Mouse (Mus musculus) spleen, adult 18-20 months (tissue): ENCODE results near the gene H2-T22.
"Not testable (repeated sequence)": the region's sequence is repeated elsewhere in the genome, so short reads cannot be mapped to it uniquely, and the experiment has no call there.

Experiments
- DNase-seq, 2 experiments: peaks; one replicate each; pipeline ENCODE4 v3.0.0; 2022; ENCODE audit warnings: mixed read lengths in 2 of 2

Gene H2-T22

DNA sequence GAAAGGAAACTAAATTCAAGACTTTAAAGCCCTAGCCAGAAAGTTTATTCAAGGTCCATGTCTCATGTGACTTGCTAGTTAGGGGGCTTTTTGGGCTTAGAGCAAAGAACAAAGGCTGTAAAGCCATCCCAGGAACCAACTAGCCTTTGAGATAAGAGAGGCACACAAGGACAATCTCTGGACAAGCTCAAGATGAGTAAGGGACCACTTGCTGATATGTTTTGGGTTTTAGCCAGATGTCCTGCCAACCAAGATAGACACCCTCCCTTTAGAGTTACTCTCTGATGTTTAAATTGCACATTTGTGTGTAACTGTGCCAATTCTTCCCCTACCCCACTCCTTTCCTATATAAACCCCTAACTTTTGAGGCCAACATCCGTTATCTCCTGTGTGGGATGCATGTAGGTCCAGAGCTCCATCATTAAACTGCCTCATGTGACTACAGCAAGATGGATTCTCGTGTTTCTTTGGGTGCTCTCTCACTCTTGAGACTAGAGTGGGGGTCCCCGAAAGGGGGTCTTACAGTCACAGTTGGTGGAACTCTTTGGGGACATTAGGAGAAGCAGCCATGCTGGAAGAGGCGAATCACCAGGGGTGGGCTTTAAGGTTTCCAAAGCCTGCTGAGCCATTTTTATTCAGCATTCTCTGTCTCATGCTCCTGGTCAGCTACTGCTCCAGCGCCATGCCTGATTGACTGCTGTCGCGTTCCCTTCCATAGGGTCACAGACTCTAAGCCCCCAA, 13.5 kb downstream of the H2-T22 start:
- DNase-seq, result no peak

DNA sequence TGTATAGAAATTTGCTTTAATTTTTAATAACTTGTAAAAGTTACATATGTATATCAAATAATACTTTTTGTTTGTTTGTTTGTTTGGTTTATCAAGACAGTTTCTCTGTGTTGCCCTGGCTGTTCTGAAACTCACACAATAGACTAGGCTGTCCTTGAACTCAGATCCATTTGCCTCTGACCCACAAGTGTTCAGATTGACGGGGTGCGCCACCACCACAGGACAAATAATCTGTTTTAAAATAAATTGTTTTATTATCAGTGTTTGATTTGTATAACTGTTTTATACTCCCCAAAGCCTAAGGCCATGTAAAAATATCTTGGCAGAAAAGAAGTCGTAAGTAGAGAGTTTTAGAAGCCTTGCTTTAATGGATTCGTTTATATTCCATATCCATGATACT, 14.9 kb downstream of the H2-T22 start:
- DNase-seq, result no peak

DNA sequence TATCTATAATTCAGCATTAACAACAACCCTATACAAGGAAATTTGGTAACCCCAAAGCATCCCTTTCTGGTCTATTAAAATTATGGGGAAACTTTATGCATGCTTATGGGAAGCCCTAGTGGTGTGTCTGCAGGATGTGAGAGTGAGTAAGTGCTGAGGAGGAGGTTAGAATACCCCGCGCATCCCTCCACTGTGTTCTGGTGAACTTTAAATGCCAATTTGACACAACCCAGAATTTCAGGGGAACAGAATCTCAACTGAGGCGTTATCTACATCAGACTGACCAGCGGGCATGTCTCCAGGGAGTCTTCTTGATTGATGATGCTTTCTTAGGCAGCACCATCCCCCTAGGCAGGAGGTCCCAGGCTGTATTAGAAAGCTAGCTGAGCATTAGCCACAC, 16.6 kb downstream of the H2-T22 start:
- DNase-seq, result no peak

DNA sequence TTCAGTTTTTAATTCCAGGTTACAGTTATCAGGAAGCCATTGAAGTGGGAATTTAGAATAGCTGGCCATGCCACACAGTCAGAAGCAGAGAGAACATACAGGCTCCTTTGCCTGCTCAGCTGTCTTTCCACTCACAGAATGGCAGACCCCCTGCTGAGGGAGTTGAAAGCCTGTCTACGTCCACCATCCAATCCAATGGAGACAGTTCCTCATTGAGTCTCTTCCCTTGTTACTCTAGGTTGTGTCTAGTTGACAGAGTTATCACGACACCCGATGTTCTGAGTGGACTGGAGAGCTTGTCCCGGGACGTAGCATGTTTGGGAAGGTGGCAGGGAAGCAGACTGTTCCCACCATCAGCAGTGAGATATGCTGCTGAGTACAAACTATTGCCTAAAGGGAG, 17.4 kb downstream of the H2-T22 start:
- DNase-seq, result no peak

DNA sequence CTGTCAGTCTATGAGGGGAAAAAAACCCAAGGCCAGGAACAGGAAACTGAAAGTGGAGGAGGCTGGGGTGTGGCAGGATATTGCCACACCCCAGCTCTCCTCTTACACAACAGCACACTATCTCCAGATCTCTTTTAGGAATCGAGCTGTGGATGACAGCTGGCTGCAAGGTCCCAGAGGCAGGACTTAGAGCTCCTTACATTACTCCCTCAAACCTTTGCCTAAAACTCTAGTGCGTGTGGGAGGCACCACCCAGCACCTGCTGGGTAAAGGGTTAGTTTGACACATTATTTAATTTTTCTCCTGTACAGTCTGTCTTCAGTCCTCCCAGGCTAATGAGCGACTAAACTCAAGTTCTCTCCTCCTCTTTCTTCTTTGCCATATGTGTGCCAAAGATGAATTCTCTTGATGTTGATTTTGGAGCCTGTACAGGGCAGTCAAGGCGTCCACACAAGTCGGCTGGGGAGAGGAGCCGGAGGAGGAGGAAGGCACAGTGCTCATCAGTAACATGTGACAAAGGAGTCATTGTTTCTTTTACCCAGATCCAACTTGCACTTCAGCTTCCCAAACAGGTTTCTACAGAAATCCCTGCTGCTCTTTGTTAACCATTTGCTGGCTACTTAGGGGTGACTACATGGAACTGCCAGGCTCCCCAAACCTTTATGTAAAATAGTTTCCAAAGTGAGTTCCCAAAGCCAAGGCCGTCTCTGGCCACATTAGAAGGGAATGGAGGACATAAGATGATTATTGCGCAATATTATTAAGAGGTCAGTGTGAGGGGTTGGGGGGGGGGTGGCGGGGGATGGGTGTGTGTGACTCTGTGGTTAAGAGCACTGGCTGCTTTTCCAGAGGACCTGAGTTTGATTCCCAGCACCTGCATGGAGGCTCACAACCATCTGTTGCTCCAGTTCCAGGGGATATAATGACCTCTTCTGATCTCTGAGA, 18.6 kb downstream of the H2-T22 start:
- DNase-seq, result no peak

DNA sequence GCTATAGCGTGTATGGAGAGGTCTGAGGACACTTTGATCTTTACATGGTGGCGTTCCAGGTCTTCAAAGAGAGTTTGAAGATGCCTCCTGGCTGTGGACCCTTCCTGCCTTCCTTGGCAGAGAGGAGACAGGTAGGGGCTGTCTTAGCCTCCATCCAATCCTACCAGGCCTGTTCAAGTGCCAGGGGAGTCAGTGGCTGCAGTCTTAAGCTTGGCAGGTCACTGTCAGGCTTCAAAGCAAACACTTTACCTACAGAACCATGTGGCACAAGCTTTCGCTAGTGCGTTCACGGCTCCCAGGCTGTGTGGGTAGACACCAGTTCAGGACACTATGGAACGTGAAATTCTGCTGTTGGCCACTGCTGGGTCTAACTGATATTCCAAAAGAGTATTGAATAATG, 19.6 kb downstream of the H2-T22 start:
- no peak for DNase-seq

DNA sequence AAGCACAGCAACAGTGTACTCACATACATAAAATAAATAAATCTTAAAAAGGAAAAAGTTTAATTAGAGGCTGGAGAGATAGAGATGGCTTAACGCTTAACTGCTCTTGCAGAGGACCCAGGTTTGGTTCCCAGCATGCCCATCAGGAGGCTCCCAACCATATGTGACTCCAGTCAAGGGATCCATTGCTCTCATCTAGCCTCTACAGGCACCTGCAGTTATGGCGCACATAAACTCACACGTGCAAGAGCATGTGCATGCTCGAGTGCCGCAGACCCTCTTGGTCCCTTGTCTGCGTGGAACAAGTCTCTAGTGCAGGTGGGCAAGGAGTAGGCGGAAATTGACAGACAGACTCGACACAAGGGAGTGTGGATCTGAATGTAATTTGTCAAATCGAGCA, 20.4 kb downstream of the H2-T22 start:
- DNase-seq, result no peak

DNA sequence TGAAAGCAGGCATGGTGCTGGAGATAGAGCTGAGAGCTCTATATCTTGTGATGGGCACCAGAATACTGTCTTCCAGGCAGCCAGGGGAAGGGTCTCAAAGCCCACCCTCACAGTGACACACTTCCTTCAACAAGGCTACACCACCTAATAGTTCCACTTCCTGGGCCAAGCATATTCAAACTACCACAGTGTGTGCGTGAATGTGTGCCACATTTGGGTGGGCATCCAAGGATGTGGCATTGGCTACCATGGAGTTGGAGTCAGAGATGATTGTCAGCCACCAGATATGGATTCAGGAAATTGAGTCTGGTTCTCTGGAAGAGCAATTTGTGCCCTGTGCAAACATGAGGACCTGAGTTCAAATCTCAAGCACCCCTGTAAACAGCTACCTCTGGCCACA, 21.2 kb downstream of the H2-T22 start:
- no peak for DNase-seq

DNA sequence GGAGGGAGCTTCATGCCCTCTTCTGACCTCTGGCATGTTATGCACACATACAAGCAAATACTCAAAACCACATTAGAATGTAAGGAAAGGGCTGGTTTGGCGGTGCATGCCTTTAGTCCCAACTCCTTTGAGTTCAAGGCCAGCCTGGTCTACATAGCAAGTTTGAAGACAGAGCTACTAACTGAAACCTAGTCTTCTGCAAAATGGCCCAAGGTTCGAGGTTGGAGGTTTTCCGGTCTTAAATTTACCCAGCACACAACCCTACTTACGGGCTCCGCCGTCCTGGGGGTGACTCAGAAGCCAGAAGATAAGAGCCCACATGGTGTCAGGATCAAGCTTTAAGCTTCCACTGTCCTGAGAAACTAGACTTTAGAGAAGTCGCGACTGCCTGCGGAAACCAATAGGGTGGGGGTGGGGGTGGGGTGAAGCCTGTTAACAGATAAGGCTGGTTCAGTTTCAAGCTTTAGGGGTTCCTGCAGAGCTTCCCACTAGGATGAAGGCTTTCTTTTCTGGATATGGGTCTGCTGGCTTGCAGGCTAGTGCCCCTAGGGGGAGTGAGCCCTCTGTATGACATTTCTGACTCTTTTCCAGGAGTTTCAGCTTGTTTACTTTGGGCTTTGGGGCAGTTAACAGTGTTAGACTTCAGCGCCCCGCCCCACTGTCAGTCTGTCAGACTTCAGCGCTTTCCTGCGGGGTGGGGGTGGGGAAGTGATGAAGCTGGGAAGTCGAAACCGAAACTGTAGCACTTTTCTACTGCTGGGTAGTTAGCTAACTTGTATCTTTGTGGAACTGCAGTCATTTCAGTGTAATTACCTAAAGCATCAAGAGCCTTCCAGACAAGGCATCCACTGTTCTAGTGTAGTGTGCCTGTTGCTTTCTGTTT, 22.1 kb downstream of the H2-T22 start, which contains the start of gene H2-T24:
H2-T24 (minus strand) TSS at position 370 of the 883 bp plus-strand sequence.
- DNase-seq, result peak; percentile 76 to 80

DNA sequence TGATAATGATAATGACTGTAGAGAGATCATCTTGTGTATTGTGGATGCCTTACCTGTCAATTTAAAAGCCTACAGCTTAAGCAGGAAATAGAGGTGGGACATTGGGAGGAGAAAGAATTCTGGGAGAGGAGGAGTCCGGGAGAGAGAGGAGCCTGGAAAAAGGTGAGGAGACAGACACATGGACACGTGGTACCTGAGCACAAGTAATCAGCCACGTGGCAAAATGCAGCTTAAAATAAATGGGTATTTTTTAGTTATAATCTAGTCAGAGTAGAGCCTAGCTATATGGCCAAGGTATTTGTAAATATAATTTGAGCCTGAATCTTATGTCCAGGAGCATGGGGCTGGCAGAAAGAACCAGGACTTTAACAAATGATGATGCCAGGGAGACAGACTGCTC, 23.0 kb downstream of the H2-T22 start:
- DNase-seq, result no peak

DNA sequence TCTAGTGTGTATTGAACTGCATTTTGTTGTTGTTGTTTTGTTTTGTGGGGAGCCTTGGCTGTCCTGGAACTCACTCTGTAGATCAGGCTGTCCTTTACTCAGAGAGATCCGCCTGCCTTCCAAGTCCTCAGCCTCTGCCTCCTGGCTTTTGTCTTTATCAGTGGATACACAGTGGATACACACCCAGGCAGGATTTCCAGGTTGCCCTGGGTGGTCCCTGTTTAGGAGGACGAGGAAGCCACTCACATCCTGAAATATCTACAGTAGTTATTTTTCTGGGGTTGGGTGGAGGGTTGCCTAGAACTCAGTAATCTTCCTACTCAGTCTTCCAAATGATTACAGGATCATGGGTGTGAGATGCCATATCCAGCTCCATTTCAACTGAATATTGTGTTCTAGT, 23.6 kb downstream of the H2-T22 start:
- no peak for DNase-seq

DNA sequence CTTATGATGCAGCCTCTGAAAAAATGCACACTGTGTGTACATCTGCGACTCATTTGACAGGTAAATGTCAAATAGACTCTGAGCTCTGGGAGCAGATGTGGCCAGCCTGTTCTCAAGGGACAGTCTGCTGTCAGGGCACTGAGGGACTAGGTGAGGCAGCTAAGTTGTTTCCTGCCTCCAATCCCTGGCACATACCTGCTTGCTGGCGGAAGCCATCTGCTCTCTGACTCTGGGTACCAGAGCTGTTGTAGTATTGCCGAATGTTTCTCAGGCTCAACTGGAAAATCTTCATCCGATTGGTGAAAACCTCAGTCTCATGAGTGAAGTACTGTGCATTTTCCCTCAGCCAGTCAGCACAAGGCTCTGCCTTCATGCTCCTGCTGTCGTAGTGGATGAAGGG, 25.5 kb downstream of the H2-T22 start:
- DNase-seq, result no peak

DNA sequence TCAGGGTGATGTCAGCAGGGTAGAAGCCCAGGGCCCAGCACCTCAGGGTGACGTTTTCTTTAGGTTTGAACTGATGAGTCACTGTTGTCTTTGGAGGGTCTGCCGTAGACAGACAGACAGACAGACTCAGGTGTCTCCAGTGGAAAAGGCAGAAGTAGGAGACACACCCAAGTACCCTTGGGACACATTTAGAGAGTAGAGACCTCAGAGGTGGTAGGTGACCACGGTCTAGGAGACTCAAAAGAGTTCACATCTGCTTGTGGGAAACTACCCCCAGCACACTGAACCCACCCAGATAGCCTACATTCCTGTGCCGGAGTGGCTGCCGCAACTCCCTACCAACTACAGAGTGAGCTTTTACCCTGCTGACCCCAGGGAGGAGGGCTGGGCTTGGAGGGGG, 27.6 kb downstream of the H2-T22 start:
- DNase-seq, result no peak

DNA sequence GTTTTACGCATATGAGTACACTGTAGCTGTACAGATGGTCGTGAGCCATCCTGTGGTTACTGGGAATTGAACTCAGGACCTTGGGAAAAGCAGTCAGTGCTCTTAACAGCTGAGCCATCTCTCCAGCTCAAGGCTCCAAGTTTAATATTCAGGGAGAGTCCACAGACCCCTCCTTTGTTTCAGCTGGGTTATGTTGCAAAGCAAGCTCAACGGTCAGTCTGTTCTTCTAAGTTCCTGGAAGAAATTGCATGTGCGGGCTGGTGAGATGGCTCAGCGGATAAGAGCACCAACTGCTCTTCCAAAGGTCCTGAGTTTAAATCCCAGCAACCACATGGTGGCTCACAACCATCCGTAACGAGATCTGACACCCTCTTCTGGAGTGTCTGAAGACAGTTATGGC, 38.1 kb downstream of the H2-T22 start:
- DNase-seq, result not testable (repeated sequence)

DNA sequence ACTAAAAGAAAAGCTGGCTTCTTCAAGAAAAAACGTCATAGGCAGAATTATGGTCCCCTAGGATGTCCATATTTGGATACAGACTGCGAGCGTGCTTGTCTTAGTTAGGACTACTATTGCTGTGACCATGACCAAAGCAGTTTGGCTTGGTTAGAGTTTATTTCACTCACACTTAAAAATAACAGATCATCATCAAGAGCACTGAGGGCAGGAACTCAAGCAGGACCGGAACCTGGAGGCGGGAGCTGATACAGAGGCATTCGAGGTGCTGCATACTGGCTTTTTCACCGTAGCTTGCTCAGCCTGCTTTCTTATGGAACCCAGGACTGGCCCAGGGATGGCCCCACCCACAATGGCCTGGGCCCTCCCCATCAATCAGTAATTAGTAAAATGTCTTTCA, 39.2 kb downstream of the H2-T22 start:
- no peak for DNase-seq

DNA sequence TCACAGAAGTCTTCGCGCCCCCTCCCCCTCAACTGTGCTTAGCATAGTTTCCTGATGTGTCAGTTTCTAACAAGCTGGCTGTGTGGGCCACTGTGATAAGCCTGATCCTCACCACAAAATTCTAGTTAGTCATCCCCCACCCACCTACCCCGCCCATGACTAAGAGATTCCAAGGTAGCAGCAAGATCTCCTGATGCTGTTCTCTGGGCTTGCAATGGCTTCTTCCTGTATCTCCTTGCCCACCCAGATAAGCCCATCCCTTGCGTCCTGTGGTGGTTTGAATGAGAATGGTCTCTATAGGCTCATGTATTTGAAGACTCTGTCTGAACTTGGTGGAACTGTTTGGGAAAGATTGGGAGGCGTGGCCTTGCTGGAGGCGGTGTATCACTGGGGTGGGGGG, 40.6 kb downstream of the H2-T22 start:
- no peak for DNase-seq

DNA sequence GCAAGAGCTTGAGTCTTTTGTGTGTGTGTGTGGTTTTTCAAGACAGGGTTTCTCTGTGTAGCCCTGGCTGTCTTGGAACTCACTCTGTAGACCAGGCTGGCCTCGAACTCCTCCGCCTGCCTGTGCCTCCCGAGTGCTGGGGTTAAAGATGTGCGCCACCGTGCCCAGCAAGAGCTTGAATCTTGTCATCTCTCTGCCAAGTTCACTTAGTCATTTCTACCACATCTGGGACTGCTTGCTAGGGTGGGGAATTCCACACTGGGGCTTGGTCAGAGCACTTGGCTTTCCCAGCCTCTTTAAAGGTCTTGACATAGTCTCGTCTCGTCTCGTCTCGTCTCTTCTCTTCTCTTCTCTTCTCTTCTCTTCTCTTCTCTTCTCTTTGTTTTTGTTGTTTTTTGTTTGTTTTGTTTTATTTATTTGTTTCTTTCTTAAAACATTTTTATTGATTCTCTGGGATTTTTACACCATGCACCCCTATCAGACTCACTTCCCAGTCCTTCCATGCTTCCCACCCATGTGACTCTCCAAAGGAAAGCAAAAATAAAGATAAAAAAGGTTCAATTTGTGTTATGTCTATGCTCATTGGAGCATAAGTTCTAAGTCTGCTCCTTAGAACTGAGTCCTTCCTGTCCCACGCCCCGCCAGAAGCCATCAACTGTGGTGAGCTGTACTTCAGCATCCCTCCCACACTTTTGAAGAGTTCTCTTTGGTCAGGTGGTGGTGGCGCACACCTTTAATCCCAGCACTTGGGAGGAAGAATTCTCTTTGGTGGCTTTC, 41.2 kb downstream of the H2-T22 start:
- peak; percentile 36 to 41 for DNase-seq

DNA sequence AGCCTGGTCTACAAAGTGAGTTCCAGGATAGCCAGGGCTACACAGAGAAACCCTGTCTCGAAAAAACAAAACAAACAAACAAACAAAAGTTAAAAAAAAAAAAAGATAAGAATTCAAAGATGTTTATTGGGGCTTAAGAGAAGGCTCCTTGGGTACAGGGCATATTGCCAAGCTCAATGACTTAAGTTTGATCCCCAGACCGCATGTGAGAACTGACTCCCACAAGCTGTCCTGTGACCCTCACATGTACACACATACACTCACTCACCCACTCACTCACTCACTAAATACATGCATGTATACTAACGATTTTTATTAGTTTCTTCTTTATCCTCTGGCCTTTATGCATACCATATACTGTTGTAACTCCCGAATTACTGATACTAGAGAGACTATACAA, 42.2 kb downstream of the H2-T22 start:
- DNase-seq, result no peak

DNA sequence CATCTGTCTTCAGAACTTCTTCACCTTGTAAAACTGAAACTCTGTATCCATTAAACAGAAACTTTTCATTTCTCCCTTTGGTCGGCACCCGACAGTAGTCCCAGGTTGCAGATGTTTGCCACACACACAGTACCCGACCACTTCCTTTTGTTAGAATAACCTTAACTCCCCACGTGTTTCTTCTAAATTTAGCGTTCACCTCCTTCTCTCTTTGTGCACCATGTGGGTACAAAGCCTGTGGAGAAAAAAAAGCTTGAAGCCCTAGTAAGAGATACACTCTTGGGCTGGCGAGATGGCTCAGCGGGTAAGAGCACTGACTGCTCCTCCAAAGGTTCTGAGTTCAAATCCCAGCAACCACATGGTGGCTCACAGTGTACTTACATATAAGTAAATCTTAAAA, 43.2 kb downstream of the H2-T22 start:
- peak; percentile 50 to 59 for DNase-seq

DNA sequence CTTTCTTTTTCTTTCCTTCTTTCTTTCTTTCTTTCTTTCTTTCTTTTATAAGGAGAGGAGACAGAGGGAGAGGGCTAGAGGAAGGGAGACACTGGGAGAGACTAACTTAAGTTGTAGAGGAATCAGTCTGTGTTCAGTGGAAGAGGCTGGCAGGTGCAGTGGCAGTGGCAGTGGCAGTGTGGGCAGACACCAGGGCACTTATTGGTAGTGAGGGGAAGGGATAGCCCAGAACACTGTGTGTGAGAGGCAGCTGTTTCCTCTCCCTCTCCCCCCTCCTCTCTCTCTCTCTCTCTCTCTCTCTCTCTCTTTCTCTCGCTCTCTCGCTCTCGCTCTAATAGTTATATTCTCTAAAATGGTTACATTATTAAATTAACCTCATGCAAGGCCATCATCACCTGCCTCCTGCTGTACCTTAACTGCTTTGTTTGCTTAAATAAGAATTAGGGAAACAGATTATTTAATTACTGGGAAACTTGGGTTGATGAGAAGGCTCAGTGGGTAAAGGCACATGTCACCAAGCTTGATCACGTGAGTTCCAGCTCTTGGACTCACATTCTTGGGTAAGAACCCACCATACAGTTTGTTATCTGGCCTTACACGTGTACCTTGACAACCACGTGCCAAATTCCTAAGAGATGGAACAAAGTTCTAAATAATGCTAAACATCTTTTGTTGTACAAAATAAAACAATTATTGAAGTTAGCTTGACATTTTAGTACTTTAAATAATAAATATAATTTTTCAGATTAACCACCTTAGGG, 43.8 kb downstream of the H2-T22 start:
- DNase-seq, result no peak

DNA sequence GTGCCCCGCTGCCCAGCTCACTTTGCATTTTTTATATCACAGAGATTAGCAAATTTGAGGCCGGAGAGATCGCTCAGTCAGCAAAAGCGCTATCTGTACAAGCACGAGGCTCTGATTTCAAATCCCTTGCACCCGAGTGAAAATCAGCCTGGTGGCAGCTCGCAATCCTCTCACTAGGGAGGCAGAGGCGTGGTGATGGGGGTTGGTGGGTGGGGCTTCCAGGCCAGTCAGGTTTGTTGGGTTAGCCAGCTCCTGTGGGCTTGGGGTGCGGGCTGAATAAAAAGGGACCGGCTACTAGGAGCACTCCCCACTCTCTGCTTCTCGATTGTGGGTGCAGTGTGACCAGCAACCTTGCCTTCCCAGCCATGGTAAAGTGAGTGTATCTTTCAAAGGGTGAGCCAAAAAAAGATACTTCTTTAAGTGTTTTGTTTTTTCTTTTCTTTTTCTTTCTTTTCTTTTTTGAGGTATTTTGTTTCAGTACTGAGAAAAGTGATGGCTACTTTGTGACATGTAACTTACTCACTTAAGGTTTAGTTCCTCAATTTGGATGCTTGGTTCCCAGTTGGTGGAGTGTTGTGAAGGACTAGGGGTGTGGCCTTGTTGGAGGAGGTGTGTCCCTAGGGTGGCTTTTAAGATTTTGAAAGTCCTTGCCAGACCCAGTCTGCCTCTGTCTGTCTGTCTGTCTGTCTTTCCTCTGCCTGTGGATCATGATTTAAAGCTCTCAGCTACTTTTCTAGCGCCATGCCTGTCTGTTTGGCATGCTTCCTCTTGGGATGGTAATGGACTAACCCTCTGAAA, 44.6 kb downstream of the H2-T22 start:
- peak; percentile 47 to 53 for DNase-seq
